Mouse (Mus musculus): ENCODE data around the gene Sult1d1. TPM values are rescaled to one million over a fixed set of nuclear protein-coding genes. Genes with fewer than 3 reads are reported as not detected.

Gene Sult1d1
- polyA plus RNA-seq (2012; ENCODE audit: insufficient read depth, insufficient read length, missing spikeins) = not detected in 2 replicates

DNA sequence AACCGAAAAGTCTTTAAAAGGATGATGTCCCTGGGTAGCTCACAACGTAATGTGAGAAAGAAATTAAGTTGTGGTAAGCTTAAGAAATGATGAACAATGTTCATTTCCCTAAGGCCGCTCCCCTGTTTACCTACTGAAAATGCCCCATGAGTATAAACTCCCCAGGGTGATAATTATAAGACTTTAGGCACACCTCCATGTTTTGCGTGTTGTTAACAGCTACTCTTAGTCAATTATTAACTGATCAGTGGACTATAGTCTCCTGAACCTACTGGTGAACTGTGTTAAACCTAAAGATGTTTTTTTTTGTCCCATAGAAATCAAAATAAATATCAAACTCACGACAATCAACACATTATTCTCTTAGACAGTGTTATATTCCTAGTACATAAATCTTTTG, at the start of gene Sult1d1:
Sult1d1 (minus strand) TSS at position 183 of the 400 bp plus-strand sequence.
- TF ChIP-seq CTCF (IDR thresholded peaks at IDR 0.05; ENCODE audit: low read depth, low read length) = no peak
- no peak for TF ChIP-seq POLR2A (IDR thresholded peaks at IDR 0.05; ENCODE audit: borderline replicate concordance, low read depth, low read length)
- Histone ChIP-seq H3K4me3 (ENCODE audit: insufficient read depth, low read length) (no peak within 1 kb of the TSS), H3K27ac (ENCODE audit: insufficient read depth, low read depth, low read length) (no peak within 1 kb of the TSS), H3K4me1 (ENCODE audit: control insufficient read depth, insufficient read depth, low read length) (no peaks in the 10 kb centered on the region)

DNA sequence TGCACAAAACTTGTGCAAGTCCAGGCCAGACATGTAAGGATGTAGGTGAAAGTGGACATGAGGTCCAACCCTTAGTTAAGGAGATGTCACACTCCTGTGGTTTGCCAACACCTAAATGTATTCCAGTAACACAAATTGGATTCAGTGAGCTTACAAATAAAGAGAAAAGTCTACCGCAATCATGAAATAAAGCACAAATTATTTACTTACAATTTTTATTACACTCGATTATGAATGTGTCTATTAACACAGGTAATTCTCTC, 46.2 kb upstream of the Sult1d1 start:
- TF ChIP-seq POLR2A (IDR thresholded peaks at IDR 0.05; ENCODE audit: borderline replicate concordance, low read depth, low read length) (no peak), CTCF (IDR thresholded peaks at IDR 0.05; ENCODE audit: low read depth, low read length) (no peak)
- no peak overlapping the region for H3K27ac ChIP-seq (ENCODE audit: insufficient read depth, low read depth, low read length)

DNA sequence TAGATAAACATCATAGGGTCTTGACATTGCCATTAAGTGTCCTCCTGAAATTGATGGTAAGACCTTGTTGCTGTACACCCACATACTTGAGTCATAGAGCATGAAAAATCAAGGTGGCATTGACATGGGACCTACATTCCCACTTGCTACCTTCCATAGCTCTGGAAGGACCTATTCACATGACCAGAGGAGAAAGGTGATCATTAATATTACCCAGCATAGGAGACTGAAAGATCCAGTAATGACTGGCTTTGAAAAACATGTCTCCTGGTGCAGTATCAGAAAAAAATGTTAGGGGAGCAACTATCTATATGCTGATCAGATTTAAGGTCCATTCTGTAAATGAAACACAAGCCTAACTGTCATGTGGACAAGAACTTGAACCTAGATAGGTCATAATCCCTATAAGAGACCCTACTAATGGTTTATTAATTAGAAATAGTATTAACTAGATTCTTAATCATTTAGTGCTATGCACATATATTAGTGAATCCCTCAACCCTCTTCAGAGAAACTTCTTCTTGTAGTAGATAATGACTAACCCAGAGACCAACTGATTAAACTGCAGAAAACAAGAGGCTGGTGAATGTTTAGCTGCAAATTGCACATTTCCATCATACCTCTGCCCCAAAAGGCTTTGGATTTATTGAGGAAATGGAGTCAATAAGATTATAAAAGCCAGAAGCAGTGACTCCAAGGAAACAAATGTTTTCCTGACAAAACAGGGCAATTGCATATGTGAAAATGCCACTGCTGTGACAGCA, 45.7 kb upstream of the Sult1d1 start:
- Histone ChIP-seq H3K27ac (ENCODE audit: insufficient read depth, low read depth, low read length) (no peak overlapping the region), H3K4me3 (ENCODE audit: insufficient read depth, low read length) (no peak overlapping the region), H3K4me1 (ENCODE audit: control insufficient read depth, insufficient read depth, low read length) (no peaks in the 10 kb centered on the region)
- TF ChIP-seq POLR2A (IDR thresholded peaks at IDR 0.05; ENCODE audit: borderline replicate concordance, low read depth, low read length) (no peak), CTCF (IDR thresholded peaks at IDR 0.05; ENCODE audit: low read depth, low read length) (no peak)

More for the DNA sequence above, 46.2 kb upstream of the Sult1d1 start:
- no peak overlapping the region for H3K4me3 ChIP-seq (ENCODE audit: insufficient read depth, low read length)
- H3K4me1 ChIP-seq (ENCODE audit: control insufficient read depth, insufficient read depth, low read length) = no peaks in the 10 kb centered on the region

DNA sequence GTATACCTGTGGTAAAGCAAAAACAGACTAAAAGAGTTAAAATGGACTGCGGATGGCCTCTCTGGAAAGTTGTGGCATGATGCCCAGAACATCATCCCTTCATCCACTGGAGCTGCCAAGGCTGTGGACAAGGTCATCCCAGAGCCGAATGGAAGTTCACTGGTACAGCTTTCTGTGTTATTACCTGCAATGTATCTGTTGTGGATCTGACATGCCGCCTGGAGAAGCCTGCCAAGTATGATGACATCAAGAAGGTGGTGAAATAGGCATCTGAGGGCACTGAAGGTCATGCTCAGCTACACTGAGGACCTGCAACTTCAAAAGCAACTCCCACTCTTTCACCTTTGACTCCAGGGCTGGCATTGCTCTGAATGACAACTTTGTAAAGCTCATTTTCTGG, 32.2 kb upstream of the Sult1d1 start:
- H3K27ac ChIP-seq (ENCODE audit: insufficient read depth, low read depth, low read length) = no peak overlapping the region
- no peak for TF ChIP-seq POLR2A (IDR thresholded peaks at IDR 0.05; ENCODE audit: borderline replicate concordance, low read depth, low read length)
- no peak for TF ChIP-seq CTCF (IDR thresholded peaks at IDR 0.05; ENCODE audit: low read depth, low read length)
- H3K4me3 ChIP-seq (ENCODE audit: insufficient read depth, low read length) = no peak overlapping the region
- no peaks in the 10 kb centered on the region for H3K4me1 ChIP-seq (ENCODE audit: control insufficient read depth, insufficient read depth, low read length)

DNA sequence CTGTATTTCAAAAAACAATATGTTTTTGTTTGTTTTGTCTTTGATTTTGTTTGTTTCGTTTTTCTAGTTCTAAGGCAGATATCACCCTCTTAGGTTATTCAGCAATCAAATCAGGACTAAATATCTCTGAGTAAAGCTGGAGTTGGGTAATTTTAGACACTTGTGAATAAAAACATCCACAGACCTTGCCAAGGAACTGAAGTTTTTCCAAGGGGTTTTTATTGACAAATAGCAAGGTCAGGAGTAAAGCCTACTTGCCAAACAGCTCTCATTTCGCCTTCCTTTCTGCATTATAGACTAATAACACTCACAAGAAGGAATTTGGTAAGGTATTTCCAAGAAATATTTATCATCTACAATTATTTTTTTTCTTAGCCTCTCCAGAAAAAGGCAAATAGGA, 29.1 kb upstream of the Sult1d1 start:
- no peak for TF ChIP-seq POLR2A (IDR thresholded peaks at IDR 0.05; ENCODE audit: borderline replicate concordance, low read depth, low read length)
- TF ChIP-seq CTCF (IDR thresholded peaks at IDR 0.05; ENCODE audit: low read depth, low read length) = no peak

DNA sequence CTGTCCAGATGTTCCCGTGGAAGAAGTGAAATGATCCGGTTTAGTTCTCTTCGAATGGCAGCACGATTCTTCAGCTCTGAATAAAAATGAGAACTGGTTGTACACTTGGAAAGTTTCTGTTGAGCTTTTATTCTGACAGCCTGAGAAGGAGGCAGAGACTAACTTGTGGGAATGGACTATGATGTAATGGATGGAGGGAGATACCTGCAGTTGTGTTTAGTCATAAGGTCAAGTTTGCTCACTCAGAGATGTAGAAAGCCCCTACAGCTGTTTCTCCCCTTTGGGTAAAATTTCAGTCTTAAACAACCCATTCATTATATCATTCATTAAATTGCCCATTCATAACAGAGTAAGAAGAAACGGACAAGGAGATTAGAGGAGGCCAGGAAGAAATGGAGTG, 22.7 kb upstream of the Sult1d1 start, which contains the start of gene Sult1e1:
Sult1e1 (minus strand) TSS at position 101 of the 400 bp plus-strand sequence.
- H3K27ac ChIP-seq (ENCODE audit: insufficient read depth, low read depth, low read length) = no peak within 1 kb of the TSS
- no peaks in the 10 kb centered on the region for H3K4me1 ChIP-seq (ENCODE audit: control insufficient read depth, insufficient read depth, low read length)
- no peak for TF ChIP-seq POLR2A (IDR thresholded peaks at IDR 0.05; ENCODE audit: borderline replicate concordance, low read depth, low read length)
- no peak for TF ChIP-seq CTCF (IDR thresholded peaks at IDR 0.05; ENCODE audit: low read depth, low read length)
- no peak within 1 kb of the TSS for H3K4me3 ChIP-seq (ENCODE audit: insufficient read depth, low read length)

More for the DNA sequence above, 29.1 kb upstream of the Sult1d1 start:
- H3K27ac ChIP-seq (ENCODE audit: insufficient read depth, low read depth, low read length) = no peak overlapping the region
- no peak overlapping the region for H3K4me3 ChIP-seq (ENCODE audit: insufficient read depth, low read length)
- no peaks in the 10 kb centered on the region for H3K4me1 ChIP-seq (ENCODE audit: control insufficient read depth, insufficient read depth, low read length)

DNA sequence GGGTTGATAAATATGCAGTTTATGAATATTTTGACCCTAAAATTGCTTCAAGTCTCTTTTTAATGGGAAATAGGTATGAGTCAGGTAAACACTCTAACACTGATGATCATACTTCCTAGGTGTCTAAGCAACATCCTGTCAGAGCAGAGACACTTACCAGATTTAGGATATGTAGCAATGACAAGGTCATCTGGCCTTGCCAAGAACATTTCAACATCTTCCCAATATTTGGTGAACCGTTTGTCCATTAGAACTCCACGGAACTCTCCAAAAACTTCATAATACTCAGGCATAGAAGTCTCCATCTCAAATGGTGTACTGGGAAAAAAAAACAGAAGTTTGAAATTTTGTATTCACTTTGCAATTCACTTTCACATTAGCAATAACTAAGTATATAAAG, 21.1 kb upstream of the Sult1d1 start:
- Histone ChIP-seq H3K27ac (ENCODE audit: insufficient read depth, low read depth, low read length) (no peak overlapping the region), H3K4me3 (ENCODE audit: insufficient read depth, low read length) (no peak overlapping the region), H3K4me1 (ENCODE audit: control insufficient read depth, insufficient read depth, low read length) (no peaks in the 10 kb centered on the region)
- TF ChIP-seq CTCF (IDR thresholded peaks at IDR 0.05; ENCODE audit: low read depth, low read length) (no peak), POLR2A (IDR thresholded peaks at IDR 0.05; ENCODE audit: borderline replicate concordance, low read depth, low read length) (no peak)

DNA sequence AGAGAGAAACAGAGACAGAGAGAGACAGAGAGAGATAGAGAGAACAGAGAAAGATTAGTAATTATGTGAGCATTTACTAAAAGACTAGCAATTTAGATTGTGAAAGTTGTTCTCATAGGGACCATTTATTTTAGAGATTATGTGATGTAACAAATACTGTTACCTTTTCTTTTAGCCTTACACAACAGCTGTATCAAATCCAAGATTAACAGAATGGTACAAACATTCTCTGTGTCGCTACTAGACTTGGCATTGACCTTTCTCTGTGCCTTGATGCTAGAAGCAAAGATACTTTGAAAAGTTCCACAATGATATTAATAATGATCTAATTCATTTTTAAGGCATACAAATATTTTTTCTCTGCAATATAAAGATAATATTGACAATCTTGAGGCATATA, 11.6 kb upstream of the Sult1d1 start:
- TF ChIP-seq POLR2A (IDR thresholded peaks at IDR 0.05; ENCODE audit: borderline replicate concordance, low read depth, low read length) (no peak), CTCF (IDR thresholded peaks at IDR 0.05; ENCODE audit: low read depth, low read length) (no peak)
- H3K4me3 ChIP-seq (ENCODE audit: insufficient read depth, low read length) = no peak overlapping the region
- H3K27ac ChIP-seq (ENCODE audit: insufficient read depth, low read depth, low read length) = no peak overlapping the region
- H3K4me1 ChIP-seq (ENCODE audit: control insufficient read depth, insufficient read depth, low read length) = no peaks in the 10 kb centered on the region

DNA sequence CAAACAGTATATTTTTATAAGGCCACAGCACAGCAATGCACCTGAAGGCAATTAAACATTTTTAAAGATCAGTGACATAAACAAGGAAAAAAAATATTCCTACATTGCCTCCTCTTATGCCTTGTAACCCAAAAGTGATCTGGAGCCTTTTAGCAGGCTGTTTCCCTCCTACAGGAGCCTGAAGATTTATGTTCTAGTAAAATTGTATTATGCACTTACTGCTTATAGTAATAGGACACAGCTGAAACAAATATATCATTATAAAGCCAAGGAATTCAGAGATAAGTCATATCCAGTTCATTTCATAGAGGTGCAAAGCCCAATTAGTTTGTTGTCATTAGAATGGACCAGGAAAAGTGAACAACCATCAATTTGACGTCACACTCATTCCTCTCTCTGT, 5.3 kb upstream of the Sult1d1 start:
- no peak overlapping the region for H3K27ac ChIP-seq (ENCODE audit: insufficient read depth, low read depth, low read length)
- TF ChIP-seq POLR2A (IDR thresholded peaks at IDR 0.05; ENCODE audit: borderline replicate concordance, low read depth, low read length) = no peak
- no peak for TF ChIP-seq CTCF (IDR thresholded peaks at IDR 0.05; ENCODE audit: low read depth, low read length)
- H3K4me3 ChIP-seq (ENCODE audit: insufficient read depth, low read length) = no peak overlapping the region
- H3K4me1 ChIP-seq (ENCODE audit: control insufficient read depth, insufficient read depth, low read length) = no peaks in the 10 kb centered on the region

DNA sequence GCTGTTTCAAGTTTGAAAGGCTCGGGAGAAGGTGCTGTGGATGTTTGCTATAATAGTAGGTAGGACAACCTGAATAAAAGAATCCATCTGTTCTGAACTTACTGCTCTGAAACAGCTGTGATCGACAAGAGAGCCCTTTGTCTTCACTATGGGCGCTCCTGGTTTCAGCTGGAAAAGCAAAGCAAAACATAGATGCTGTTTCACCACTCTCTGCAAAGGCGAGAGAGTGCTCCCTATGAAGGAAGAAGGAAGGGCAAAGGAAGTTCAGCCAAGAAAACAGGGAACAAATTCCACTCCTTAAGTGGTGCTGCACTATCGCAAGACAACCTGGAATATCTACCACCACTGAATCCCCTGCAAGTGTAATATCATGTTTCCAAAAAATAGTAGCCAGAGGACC, 4.7 kb upstream of the Sult1d1 start:
- H3K27ac ChIP-seq (ENCODE audit: insufficient read depth, low read depth, low read length) = no peak overlapping the region
- no peaks in the 10 kb centered on the region for H3K4me1 ChIP-seq (ENCODE audit: control insufficient read depth, insufficient read depth, low read length)
- no peak overlapping the region for H3K4me3 ChIP-seq (ENCODE audit: insufficient read depth, low read length)
- TF ChIP-seq CTCF (IDR thresholded peaks at IDR 0.05; ENCODE audit: low read depth, low read length) (no peak), POLR2A (IDR thresholded peaks at IDR 0.05; ENCODE audit: borderline replicate concordance, low read depth, low read length) (no peak)
